Mouse (Mus musculus) myocyte (in vitro differentiated cells): Measurements from ENCODE around the gene Stn1. TPM values are rescaled to one million over a fixed set of nuclear protein-coding genes. Genes with fewer than 3 reads are reported as not detected.

ENCODE experiments used
- H3K27me3 ChIP-seq: one replicate; pipeline ENCODE4 v1.6.1; 2011; ENCODE audit not compliant: control insufficient read depth, insufficient read depth, insufficient read length
- H3K36me3 ChIP-seq: one replicate; pipeline ENCODE4 v1.6.1; 2011; ENCODE audit not compliant: control insufficient read depth, insufficient read depth
- H3K4me2 ChIP-seq: one replicate; pipeline ENCODE4 v1.6.1; 2011; ENCODE audit warnings: low read depth, control low read depth
- H3K4me3 ChIP-seq: one replicate; pipeline ENCODE4 v1.5.1; 2011; ENCODE audit warnings: mild to moderate bottlenecking, control low read depth, moderate library complexity
- H3K79me2 ChIP-seq: one replicate; pipeline ENCODE4 v1.6.1; 2011; ENCODE audit not compliant: control insufficient read depth, insufficient read depth
- H3ac ChIP-seq: one replicate; pipeline ENCODE4 v1.6.1; 2011; ENCODE audit not compliant: control insufficient read depth, insufficient read length
- CEBPB ChIP-seq: IDR thresholded peaks from 2 replicates; pipeline ENCODE4 v1.6.1; 2011; ENCODE audit warnings: mild to moderate bottlenecking, moderate library complexity; ENCODE audit not compliant: poor library complexity, insufficient read depth, severe bottlenecking
- E2F4 ChIP-seq: IDR thresholded peaks from one replicate; pipeline ENCODE4 v1.6.1; 2011; ENCODE audit warnings: mild to moderate bottlenecking, control low read depth, moderate library complexity; ENCODE audit not compliant: insufficient read depth
- MAX ChIP-seq: IDR thresholded peaks from one replicate; pipeline ENCODE4 v1.6.1; 2011; ENCODE audit warnings: low read depth, mild to moderate bottlenecking, control low read depth
- MYOD1 ChIP-seq, 3 experiments: IDR thresholded peaks; one replicate each; pipeline ENCODE4 v1.6.1; 2011; ENCODE audit warnings: control low read depth in 2 of 3, low read depth in 2 of 3, mild to moderate bottlenecking in 2 of 3, moderate library complexity in 1 of 3; ENCODE audit not compliant: insufficient read length in 2 of 3, control insufficient read depth in 1 of 3
- MYOG ChIP-seq, 3 experiments: IDR thresholded peaks; one replicate each; pipeline ENCODE4 v1.6.1; 2011; ENCODE audit warnings: control low read depth in 2 of 3, low read depth in 2 of 3, mild to moderate bottlenecking in 2 of 3; ENCODE audit not compliant: insufficient read length in 2 of 3, control insufficient read depth in 1 of 3, insufficient read depth in 1 of 3
- POLR2A ChIP-seq: IDR thresholded peaks from one replicate; pipeline ENCODE4 v1.6.1; 2011; ENCODE audit warnings: low read depth, mild to moderate bottlenecking, control low read depth, moderate library complexity; ENCODE audit not compliant: insufficient read length
- POLR2AphosphoS2 ChIP-seq: IDR thresholded peaks from one replicate; pipeline ENCODE4 v1.6.1; 2011; ENCODE audit warnings: low read depth, control low read depth; ENCODE audit not compliant: insufficient read length
- REST ChIP-seq: IDR thresholded peaks from one replicate; pipeline ENCODE4 v1.6.1; 2011; ENCODE audit warnings: mild to moderate bottlenecking, control low read depth, moderate library complexity; ENCODE audit not compliant: insufficient read depth, insufficient read length
- SRF ChIP-seq: IDR thresholded peaks from one replicate; pipeline ENCODE4 v1.6.1; 2011; ENCODE audit warnings: low read depth; ENCODE audit not compliant: control insufficient read depth, insufficient read length
- TCF12 ChIP-seq: IDR thresholded peaks from one replicate; pipeline ENCODE4 v1.6.1; 2011; ENCODE audit warnings: mild to moderate bottlenecking, control low read depth; ENCODE audit not compliant: poor library complexity, insufficient read depth, severe bottlenecking
- TCF3 ChIP-seq: IDR thresholded peaks from one replicate; pipeline ENCODE4 v1.6.1; 2011; ENCODE audit warnings: low read depth, control low read depth; ENCODE audit not compliant: insufficient read length
- USF1 ChIP-seq: IDR thresholded peaks from one replicate; pipeline ENCODE4 v1.6.1; 2011; ENCODE audit warnings: low read depth, mild to moderate bottlenecking, control low read depth, moderate library complexity
- polyA plus RNA-seq: library from polyadenylated mRNA; unstranded; fragments of >200 nt; fragmentation: generic; extraction: Trizol; gene quantifications from one replicate; pipeline ENCODE4 v1.2.1, GENCODE M21; 2012; ENCODE audit warnings: missing spikeins

Stn1 gene
- polyA plus RNA-seq, 1 experiment, result 43.9 TPM

GRCm38 (mm10) chr19:47453352-47453751 is 84.0 kb downstream of the Stn1 start:
- Histone ChIP-seq H3K79me2 (peaks cover 61% of the 10 kb centered on the region), H3K36me3 (no peaks in the 10 kb centered on the region), H3ac (no peak overlapping the region), H3K4me2 (no peak overlapping the region), H3K27me3 (no peaks in the 10 kb centered on the region), H3K4me3 (no peak overlapping the region)
- no peak for TF ChIP-seq USF1
- no peak for TF ChIP-seq REST
- no peak for TF ChIP-seq POLR2A
- no peak for TF ChIP-seq TCF3
- no peak for TF ChIP-seq E2F4
- TF ChIP-seq TCF12, result no peak
- no peak for TF ChIP-seq SRF
- no peak for TF ChIP-seq CEBPB
- TF ChIP-seq MYOD1 (IDR thresholded peaks at IDR 0.05; ENCODE audit: control insufficient read depth in 1 of 3, insufficient read length in 2 of 3, low read depth in 2 of 3), result no peak
- TF ChIP-seq POLR2AphosphoS2, result no peak
- TF ChIP-seq MYOG (IDR thresholded peaks at IDR 0.05; ENCODE audit: control insufficient read depth in 1 of 3, insufficient read depth in 1 of 3, insufficient read length in 2 of 3, low read depth in 2 of 3), result no peak
- TF ChIP-seq MAX, result no peak

GRCm38 (mm10) chr19:47452682-47453081 is 84.6 kb downstream of the Stn1 start:
- no peak overlapping the region for H3K4me2 ChIP-seq
- H3K4me3 ChIP-seq, result no peak overlapping the region
- H3K36me3 ChIP-seq, result no peaks in the 10 kb centered on the region
- H3K27me3 ChIP-seq, result no peaks in the 10 kb centered on the region
- TF ChIP-seq E2F4, result no peak
- TF ChIP-seq REST, result no peak
- no peak for TF ChIP-seq MAX
- no peak for TF ChIP-seq POLR2AphosphoS2
- no peak for TF ChIP-seq SRF
- TF ChIP-seq TCF3, result no peak
- TF ChIP-seq CEBPB, result no peak
- TF ChIP-seq TCF12, result no peak
- no peak for TF ChIP-seq MYOG (IDR thresholded peaks at IDR 0.05; ENCODE audit: control insufficient read depth in 1 of 3, insufficient read depth in 1 of 3, insufficient read length in 2 of 3, low read depth in 2 of 3)
- TF ChIP-seq USF1, result no peak
- no peak for TF ChIP-seq MYOD1 (IDR thresholded peaks at IDR 0.05; ENCODE audit: control insufficient read depth in 1 of 3, insufficient read length in 2 of 3, low read depth in 2 of 3)
- no peak for TF ChIP-seq POLR2A
- peaks cover 68% of the 10 kb centered on the region for H3K79me2 ChIP-seq
- no peak overlapping the region for H3ac ChIP-seq

- no peak overlapping the region for H3K4me2 ChIP-seq
- TF ChIP-seq MYOG (IDR thresholded peaks at IDR 0.05; ENCODE audit: control insufficient read depth in 1 of 3, insufficient read depth in 1 of 3, insufficient read length in 2 of 3, low read depth in 2 of 3) (no peak), SRF (no peak), POLR2AphosphoS2 (no peak), POLR2A (no peak), CEBPB (no peak), E2F4 (no peak)
- H3K4me3 ChIP-seq, result no peak overlapping the region
- no peaks in the 10 kb centered on the region for H3K36me3 ChIP-seq
- H3K79me2 ChIP-seq, result peaks cover 68% of the 10 kb centered on the region
- no peaks in the 10 kb centered on the region for H3K27me3 ChIP-seq
- H3ac ChIP-seq, result no peak overlapping the region
These were observed 85.1 kb downstream of the Stn1 start for GRCm38 (mm10) chr19:47452211-47452610.

GRCm38 (mm10) chr19:47451476-47452113 is 85.7 kb downstream of the Stn1 start:
- Histone ChIP-seq H3ac (no peak overlapping the region), H3K27me3 (no peaks in the 10 kb centered on the region), H3K79me2 (peaks cover 66% of the 10 kb centered on the region), H3K36me3 (no peaks in the 10 kb centered on the region), H3K4me3 (no peak overlapping the region), H3K4me2 (no peak overlapping the region)
- TF ChIP-seq E2F4 (no peak), CEBPB (no peak), REST (no peak), MAX (no peak), MYOD1 (IDR thresholded peaks at IDR 0.05; ENCODE audit: control insufficient read depth in 1 of 3, insufficient read length in 2 of 3, low read depth in 2 of 3) (peak in 2 of 3 experiments; percentile 62 to 77), TCF3 (no peak), POLR2AphosphoS2 (peak; percentile 9), USF1 (no peak), SRF (no peak), TCF12 (peak; percentile 6), MYOG (IDR thresholded peaks at IDR 0.05; ENCODE audit: control insufficient read depth in 1 of 3, insufficient read depth in 1 of 3, insufficient read length in 2 of 3, low read depth in 2 of 3) (peak in 1 of 3 experiments; percentile 69), POLR2A (no peak)

Other genes starting within 250 kb of the Stn1 start
- 59.5 TPM for gene Sh3pxd2a, start 73.1 kb downstream of the Stn1 start, polyA plus RNA-seq
- 12.1 TPM for gene Slk, start 42.2 kb upstream of the Stn1 start, polyA plus RNA-seq
- gene Col17a1, start 154.6 kb upstream of the Stn1 start, polyA plus RNA-seq, result 0.18 TPM
- gene Sfr1, start 194.2 kb upstream of the Stn1 start, polyA plus RNA-seq, result 78.6 TPM